In genomic region chr6:104603371-104603770, GRCm38 (mm10) we compare ENCODE assay signal across 16 mouse cellular contexts.
DNase-seq lines count a peak whose midpoint lies in the region; ATAC-seq and TF ChIP-seq lines count a peak whose summit lies in the region.
"Had no signal": no experiment of that assay in that cellular context is flagged by ENCODE, and none has a peak within 500 bp of the region (broad histone marks: within the 10 kb centered on the region; RNA-seq: fewer than 3 reads in every experiment).

No protein-coding gene starts in this region.

- no peaks in the 10 kb centered on the region for H3K9me3 ChIP-seq in hindbrain, postnatal 0 days (ENCODE audit: low read length)
- H3K9me3 ChIP-seq: G1E; heart, embryonic 15.5 days had no signal

- H3K27ac ChIP-seq in hindbrain, postnatal 0 days, result no peak overlapping the region
- H3K27ac ChIP-seq: heart, embryonic 15.5 days; layer of hippocampus, adult 2 months had no signal

- no peak overlapping the region for H3K4me3 ChIP-seq in hindbrain, postnatal 0 days (ENCODE audit: low read length)
- H3K4me3 ChIP-seq: heart, embryonic 15.5 days; layer of hippocampus, adult 2 months had no signal

- peak; percentile 37 to 55 for DNase-seq in cerebellum, postnatal 25 days
- DNase-seq in cerebellum, adult 11 months, result no peak
- DNase-seq in retina, postnatal 1 day, result peak; percentile 49
- no peak for DNase-seq in retina, embryonic 14.5 days (ENCODE audit: low spot score)
- peak; percentile 65 for DNase-seq in hindbrain, postnatal 0 days (ENCODE audit: low spot score)
- DNase-seq in urinary bladder, adult 2 months (ENCODE audit: low spot score), result no peak
- DNase-seq in B cell, adult 2 months, result no peak
- DNase-seq: adrenal gland, postnatal 36 days; cerebellum, adult 8-10 months; kidney, adult 11 months; lung, postnatal 14 days had no signal

- H3K4me2 ChIP-seq in hindbrain, postnatal 0 days (ENCODE audit: low read depth, low read length), result no peak overlapping the region
- H3K4me2 ChIP-seq: heart, embryonic 15.5 days; liver, embryonic 11.5 days had no signal

- 15% methylated on average over 4 of the region's 4 CpGs for WGBS in hindbrain, postnatal 0 days

- TF ChIP-seq CTCF in hindbrain, postnatal 0 days (IDR thresholded peaks at IDR 0.05; ENCODE audit: low read depth), result no peak

- H3K4me1 ChIP-seq in hindbrain, postnatal 0 days (ENCODE audit: insufficient read depth, low read length), result no peaks in the 10 kb centered on the region
- H3K4me1 ChIP-seq: heart, embryonic 15.5 days had no signal

- H3K9ac ChIP-seq in hindbrain, postnatal 0 days (replicated peaks; ENCODE audit: low read length), result no peak overlapping the region
- H3K9ac ChIP-seq: heart, embryonic 15.5 days had no signal

- H3K27me3 ChIP-seq in hindbrain, postnatal 0 days (ENCODE audit: insufficient read depth, low read length), result no peaks in the 10 kb centered on the region
- H3K27me3 ChIP-seq: heart, embryonic 15.5 days had no signal

- no peaks in the 10 kb centered on the region for H3K36me3 ChIP-seq in hindbrain, postnatal 0 days (ENCODE audit: insufficient read depth, low read length)
- H3K36me3 ChIP-seq: G1E; heart, embryonic 15.5 days had no signal

- no peak for ATAC-seq in hindbrain, postnatal 0 days
- ATAC-seq in CD4-positive, CD25-positive, alpha-beta regulatory T cell, adult 4 months, result no peak

Comparison
In these comparisons a context has a peak if more than half of its experiments do, and no peak if none do; other contexts are left out.
1. DNase-seq: peak in cerebellum, postnatal 25 days (2 of 2), retina, postnatal 1 day (single experiment) and hindbrain, postnatal 0 days (single experiment); none in cerebellum, adult 11 months (single experiment), retina, embryonic 14.5 days (single experiment), urinary bladder, adult 2 months (single experiment) and B cell, adult 2 months (0 of 2).